Mouse (Mus musculus): ENCODE measurements around the gene Cntn4. TPM values are rescaled to one million over a fixed set of nuclear protein-coding genes. Genes with fewer than 3 reads are reported as not detected.

Gene Cntn4
- polyA plus RNA-seq, 1 experiment from 2014 or later, result 34.0 TPM

DNA sequence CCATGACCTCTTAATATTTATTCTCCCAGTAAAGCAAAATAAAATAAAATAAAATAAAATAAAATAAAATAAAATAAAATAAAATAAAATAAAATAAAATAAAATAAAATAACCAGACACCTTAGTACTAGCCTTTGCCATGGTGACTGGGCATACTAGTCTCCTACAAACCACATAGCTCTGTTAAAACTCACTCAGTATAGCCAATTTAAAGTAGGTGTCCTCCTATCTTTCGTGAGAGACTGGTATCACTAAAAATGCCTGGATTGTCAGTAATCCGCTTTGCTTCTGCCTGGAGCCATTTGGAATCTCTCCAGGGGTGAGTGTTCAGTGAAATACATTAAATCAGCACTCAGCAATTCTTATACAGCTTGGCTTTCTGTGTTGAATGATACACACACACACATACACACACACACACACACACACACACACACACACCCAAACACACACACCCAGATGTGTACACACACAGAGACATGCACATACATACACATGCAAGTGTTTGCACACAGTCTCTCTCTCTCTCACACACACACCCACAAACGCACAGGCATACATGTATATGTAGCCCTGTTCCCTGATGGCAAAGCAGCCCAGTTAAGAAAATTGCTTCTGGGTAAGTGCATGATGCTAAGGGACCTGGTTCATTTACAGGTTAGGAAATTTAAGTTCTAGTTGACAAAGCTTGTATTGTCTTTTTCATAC is 776.8 kb downstream of the Cntn4 start:
- no peak overlapping the region for H3K4me2 ChIP-seq (replicated peaks)
- H3K36me3 ChIP-seq (replicated peaks; ENCODE audit: control insufficient read depth, insufficient read depth), result no peaks in the 10 kb centered on the region
- H3K27me3 ChIP-seq (ENCODE audit: control insufficient read depth, insufficient read depth, low read length), result no peaks in the 10 kb centered on the region
- DNase-seq (ENCODE audit: low spot score), result no peak
- WGBS, result 61% methylated on average over 3 of the region's 3 CpGs
- H3K9me3 ChIP-seq (ENCODE audit: control insufficient read depth, low read length), result no peaks in the 10 kb centered on the region
- H3K4me3 ChIP-seq (replicated peaks; ENCODE audit: low read length), result no peak overlapping the region
- peak; percentile 24; the same call in 1 of the 2 replicates for ATAC-seq (ENCODE audit: low FRiP score)
- no peak overlapping the region for H3K9ac ChIP-seq
- H3K4me1 ChIP-seq (replicated peaks; ENCODE audit: control insufficient read depth, insufficient read depth, low read length), result peaks cover 3% of the 10 kb centered on the region; the same call in 1 of the 2 replicates
- H3K27ac ChIP-seq, result no peak overlapping the region

DNA sequence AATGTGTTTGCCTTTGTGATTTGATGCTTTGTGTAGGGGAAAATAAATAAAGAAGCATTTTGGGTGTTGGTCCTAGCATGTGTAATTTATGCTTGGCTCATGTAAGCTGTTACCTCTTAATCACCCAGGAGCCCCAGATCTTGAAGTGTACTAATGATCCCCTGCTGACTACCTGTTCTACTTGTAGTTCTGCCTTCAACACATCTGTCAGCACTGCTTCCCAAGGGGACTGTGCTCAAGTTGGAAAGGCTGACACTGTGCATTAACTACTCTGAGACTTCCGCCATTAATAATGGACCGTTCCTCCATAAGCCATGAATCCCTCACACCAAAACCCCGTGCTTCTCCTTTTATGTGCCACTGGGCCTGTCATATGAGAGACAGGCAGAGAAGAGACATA is 778.2 kb downstream of the Cntn4 start:
- Histone ChIP-seq H3K9ac (no peak overlapping the region), H3K4me2 (replicated peaks) (no peak overlapping the region), H3K36me3 (replicated peaks; ENCODE audit: control insufficient read depth, insufficient read depth) (no peaks in the 10 kb centered on the region), H3K4me3 (replicated peaks; ENCODE audit: low read length) (no peak overlapping the region), H3K4me1 (replicated peaks; ENCODE audit: control insufficient read depth, insufficient read depth, low read length) (peaks cover 3% of the 10 kb centered on the region; the same call in 1 of the 2 replicates), H3K27me3 (ENCODE audit: control insufficient read depth, insufficient read depth, low read length) (no peaks in the 10 kb centered on the region), H3K27ac (no peak overlapping the region), H3K9me3 (ENCODE audit: control insufficient read depth, low read length) (no peaks in the 10 kb centered on the region)
- WGBS, result 76% methylated on average over 3 of the region's 3 CpGs
- DNase-seq (ENCODE audit: low spot score), result no peak
- ATAC-seq (ENCODE audit: low FRiP score), result no peak

DNA sequence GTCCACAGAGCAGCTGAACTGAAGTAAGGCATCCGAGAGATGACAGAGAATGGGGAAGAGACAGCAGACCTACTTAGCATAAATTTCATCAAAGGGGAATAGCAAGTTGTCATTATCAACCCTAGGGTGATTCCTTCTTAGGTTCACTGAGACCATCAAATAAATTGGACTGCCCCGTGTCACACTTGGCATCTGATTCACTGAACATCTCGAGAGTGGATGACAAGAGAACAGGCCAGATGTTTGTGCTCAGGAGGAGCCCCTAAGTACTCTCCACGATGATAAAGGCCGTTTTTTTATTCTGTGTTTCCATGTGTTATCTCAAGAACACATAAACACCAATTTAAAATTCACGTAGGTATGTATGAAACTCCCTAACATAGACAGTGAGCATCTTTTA is 780.7 kb downstream of the Cntn4 start:
- Histone ChIP-seq H3K4me1 (replicated peaks; ENCODE audit: control insufficient read depth, insufficient read depth, low read length) (peaks cover 3% of the 10 kb centered on the region; the same call in 1 of the 2 replicates), H3K4me2 (replicated peaks) (no peak overlapping the region), H3K36me3 (replicated peaks; ENCODE audit: control insufficient read depth, insufficient read depth) (no peaks in the 10 kb centered on the region), H3K9ac (no peak overlapping the region), H3K9me3 (ENCODE audit: control insufficient read depth, low read length) (no peaks in the 10 kb centered on the region), H3K4me3 (replicated peaks; ENCODE audit: low read length) (no peak overlapping the region), H3K27ac (no peak overlapping the region), H3K27me3 (ENCODE audit: control insufficient read depth, insufficient read depth, low read length) (no peaks in the 10 kb centered on the region)
- ATAC-seq (ENCODE audit: low FRiP score) (no peak), DNase-seq (ENCODE audit: low spot score) (no peak)
- 75% methylated on average over 6 of the region's 6 CpGs for WGBS

DNA sequence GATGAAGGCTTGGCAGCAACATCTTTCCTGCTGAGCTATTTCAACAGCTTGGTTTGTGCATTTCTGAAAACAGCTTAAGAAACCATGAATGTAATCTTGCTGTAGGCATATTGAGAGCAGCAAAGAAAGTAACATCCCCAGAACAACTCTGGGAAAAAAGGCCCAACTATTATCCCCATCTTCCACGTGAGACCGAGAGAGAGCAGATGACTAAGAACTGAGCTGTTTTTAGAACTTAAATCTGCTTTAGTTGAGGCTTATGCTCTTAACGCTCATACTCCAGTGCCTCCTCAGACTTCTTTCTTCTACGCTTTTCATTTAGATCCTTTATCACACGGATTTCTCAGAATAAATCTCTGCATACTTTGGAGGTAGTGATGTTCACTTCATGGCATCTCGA is 784.9 kb downstream of the Cntn4 start:
- ATAC-seq (ENCODE audit: low FRiP score) (no peak), DNase-seq (ENCODE audit: low spot score) (no peak)
- H3K27me3 ChIP-seq (ENCODE audit: control insufficient read depth, insufficient read depth, low read length), result no peaks in the 10 kb centered on the region
- H3K4me1 ChIP-seq (replicated peaks; ENCODE audit: control insufficient read depth, insufficient read depth, low read length), result 0 out of 2 replicates have a peak, but pooled peaks cover 6% of the 10 kb centered on the region
- H3K9me3 ChIP-seq (ENCODE audit: control insufficient read depth, low read length), result no peaks in the 10 kb centered on the region
- WGBS, result 89% methylated on average over 6 of the region's 6 CpGs
- H3K4me2 ChIP-seq (replicated peaks), result no peak overlapping the region
- no peak overlapping the region for H3K27ac ChIP-seq
- no peak overlapping the region for H3K4me3 ChIP-seq (replicated peaks; ENCODE audit: low read length)
- no peak overlapping the region for H3K9ac ChIP-seq
- H3K36me3 ChIP-seq (replicated peaks; ENCODE audit: control insufficient read depth, insufficient read depth), result no peaks in the 10 kb centered on the region

DNA sequence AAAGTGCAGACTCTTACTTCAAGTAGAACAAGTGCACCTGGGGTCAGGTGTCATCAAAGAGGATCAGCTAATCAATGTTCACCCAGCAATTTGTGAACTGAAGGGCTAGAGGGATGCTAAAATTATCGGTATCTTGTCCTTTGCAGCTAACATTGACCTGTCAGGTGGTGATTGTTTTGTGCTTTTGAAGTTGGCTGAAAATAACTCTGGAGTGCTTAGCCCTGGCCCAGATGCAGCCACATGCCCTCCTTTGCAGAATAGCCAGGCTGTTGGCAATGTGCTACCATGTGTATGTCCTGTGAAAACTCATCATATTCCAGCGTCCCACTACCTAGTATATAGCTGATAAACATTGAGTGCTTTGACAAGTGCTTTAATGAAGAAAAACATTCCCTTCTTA is 786.4 kb downstream of the Cntn4 start:
- Histone ChIP-seq H3K4me1 (replicated peaks; ENCODE audit: control insufficient read depth, insufficient read depth, low read length) (0 out of 2 replicates have a peak, but pooled peaks cover 6% of the 10 kb centered on the region), H3K36me3 (replicated peaks; ENCODE audit: control insufficient read depth, insufficient read depth) (no peaks in the 10 kb centered on the region), H3K4me3 (replicated peaks; ENCODE audit: low read length) (no peak overlapping the region), H3K4me2 (replicated peaks) (no peak overlapping the region), H3K9ac (no peak overlapping the region), H3K27me3 (ENCODE audit: control insufficient read depth, insufficient read depth, low read length) (no peaks in the 10 kb centered on the region), H3K9me3 (ENCODE audit: control insufficient read depth, low read length) (no peaks in the 10 kb centered on the region), H3K27ac (no peak overlapping the region)
- 89% methylated on average over 2 of the region's 2 CpGs for WGBS
- DNase-seq (ENCODE audit: low spot score), result no peak
- no peak for ATAC-seq (ENCODE audit: low FRiP score)

DNA sequence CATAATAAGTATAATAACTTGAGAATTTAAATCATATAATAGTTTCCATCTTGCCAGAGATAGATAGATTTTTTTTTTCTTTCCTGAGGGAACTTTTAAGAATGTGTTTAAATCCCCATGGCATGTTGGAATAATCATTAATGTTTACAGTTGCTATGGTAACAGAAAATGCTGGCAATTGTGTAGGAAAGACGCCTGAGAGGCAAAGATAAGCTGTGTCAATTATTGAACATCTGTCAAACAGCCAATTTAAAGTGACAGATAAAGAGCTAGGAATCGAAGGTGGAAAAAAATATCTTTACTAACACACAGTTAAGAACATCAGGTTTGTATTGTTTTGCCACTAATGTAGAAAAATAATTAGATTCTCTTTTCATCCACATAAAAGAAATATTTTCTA is 788.3 kb downstream of the Cntn4 start:
- peak; percentile 55 for DNase-seq (ENCODE audit: low spot score)
- no peak overlapping the region for H3K9ac ChIP-seq
- H3K27me3 ChIP-seq (ENCODE audit: control insufficient read depth, insufficient read depth, low read length), result no peaks in the 10 kb centered on the region
- H3K36me3 ChIP-seq (replicated peaks; ENCODE audit: control insufficient read depth, insufficient read depth), result no peaks in the 10 kb centered on the region
- no peak overlapping the region for H3K27ac ChIP-seq
- no peak for ATAC-seq (ENCODE audit: low FRiP score)
- H3K9me3 ChIP-seq (ENCODE audit: control insufficient read depth, low read length), result no peaks in the 10 kb centered on the region
- no peak overlapping the region for H3K4me3 ChIP-seq (replicated peaks; ENCODE audit: low read length)
- no peak overlapping the region for H3K4me2 ChIP-seq (replicated peaks)
- H3K4me1 ChIP-seq (replicated peaks; ENCODE audit: control insufficient read depth, insufficient read depth, low read length), result 0 out of 2 replicates have a peak, but pooled peaks cover 6% of the 10 kb centered on the region
- 13% methylated on average over 2 of the region's 2 CpGs for WGBS

DNA sequence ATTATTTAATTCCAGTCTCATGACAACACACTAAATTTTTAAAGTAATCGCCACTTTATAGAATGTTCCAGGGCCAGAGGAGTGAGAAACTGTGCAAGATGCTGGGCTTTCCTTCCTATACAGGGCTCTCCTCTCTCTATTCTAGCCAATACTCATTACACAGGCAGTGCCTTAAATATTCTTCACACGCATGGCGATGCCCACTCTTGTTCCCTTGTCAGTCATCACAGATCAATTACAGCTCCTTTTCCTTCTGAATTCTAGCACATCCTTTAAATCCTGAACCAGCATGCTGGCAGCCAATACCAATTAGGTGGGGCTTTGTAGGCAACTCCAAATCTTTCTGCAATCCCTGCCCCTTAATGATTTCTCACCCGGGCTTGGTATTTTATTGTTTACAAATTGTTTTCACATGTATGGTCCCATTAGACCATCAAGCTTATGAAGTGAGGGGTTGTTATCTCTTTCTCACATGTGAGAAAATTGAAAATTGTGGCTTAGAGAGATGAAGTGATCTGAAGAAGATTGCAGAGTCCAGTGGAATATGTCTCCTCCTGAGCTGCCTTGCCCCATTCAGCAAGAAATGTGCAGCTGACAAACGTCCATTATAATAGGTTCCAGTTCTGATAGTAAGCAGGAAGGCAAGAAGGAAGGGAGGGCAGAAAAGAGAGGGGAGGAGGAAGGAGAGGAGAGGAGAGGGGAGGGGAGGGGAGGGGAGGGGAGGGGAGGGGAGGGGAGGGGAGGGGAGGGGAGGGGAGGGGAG is 789.0 kb downstream of the Cntn4 start:
- Histone ChIP-seq H3K9ac (no peak overlapping the region), H3K4me1 (replicated peaks; ENCODE audit: control insufficient read depth, insufficient read depth, low read length) (0 out of 2 replicates have a peak, but pooled peaks cover 6% of the 10 kb centered on the region), H3K36me3 (replicated peaks; ENCODE audit: control insufficient read depth, insufficient read depth) (no peaks in the 10 kb centered on the region), H3K4me3 (replicated peaks; ENCODE audit: low read length) (no peak overlapping the region), H3K9me3 (ENCODE audit: control insufficient read depth, low read length) (no peaks in the 10 kb centered on the region), H3K27me3 (ENCODE audit: control insufficient read depth, insufficient read depth, low read length) (no peaks in the 10 kb centered on the region), H3K4me2 (replicated peaks) (no peak overlapping the region), H3K27ac (peak overlapping the region; percentile 67)
- WGBS, result 42% methylated on average over 5 of the region's 5 CpGs
- no peak for DNase-seq (ENCODE audit: low spot score)
- ATAC-seq (ENCODE audit: low FRiP score), result no peak

DNA sequence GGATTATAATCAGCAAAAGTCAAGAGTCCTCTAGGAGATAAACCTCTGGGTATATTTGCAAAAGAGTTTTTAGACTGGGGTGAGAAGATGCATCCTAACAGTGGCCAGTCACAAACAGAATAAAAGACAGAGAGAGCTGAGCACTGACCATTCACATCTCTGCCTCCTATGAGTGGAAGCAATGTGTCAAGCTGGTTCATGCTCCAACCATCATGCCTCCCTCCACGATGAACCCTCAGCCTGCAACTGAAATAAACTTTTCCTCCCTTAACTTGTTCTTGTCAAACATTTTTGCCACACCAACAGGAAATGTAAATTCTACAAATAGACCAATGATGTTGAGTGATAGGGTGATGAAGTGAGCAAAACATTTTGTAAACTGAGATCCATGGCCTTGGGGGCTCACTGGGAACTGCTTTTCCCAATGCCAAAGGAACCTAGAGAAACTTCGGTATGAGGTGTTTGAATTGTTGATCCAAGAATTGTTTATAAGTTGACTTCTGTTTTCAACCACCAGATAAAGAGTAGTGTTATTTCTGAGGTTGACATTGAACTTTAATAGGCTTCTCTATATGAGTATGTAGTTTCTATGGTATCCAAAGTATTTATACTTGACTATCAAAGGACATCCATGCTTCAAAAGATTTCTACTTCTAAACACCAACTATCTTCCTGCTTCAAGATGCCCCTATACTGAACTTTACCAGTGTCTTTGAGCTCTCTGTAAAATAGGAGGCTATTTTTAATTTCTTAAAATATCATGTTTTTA is 794.6 kb downstream of the Cntn4 start:
- ATAC-seq (ENCODE audit: low FRiP score) (no peak), DNase-seq (ENCODE audit: low spot score) (no peak)
- H3K9me3 ChIP-seq (ENCODE audit: control insufficient read depth, low read length), result no peaks in the 10 kb centered on the region
- H3K27me3 ChIP-seq (ENCODE audit: control insufficient read depth, insufficient read depth, low read length), result no peaks in the 10 kb centered on the region
- no peaks in the 10 kb centered on the region for H3K36me3 ChIP-seq (replicated peaks; ENCODE audit: control insufficient read depth, insufficient read depth)
- no peak overlapping the region for H3K4me3 ChIP-seq (replicated peaks; ENCODE audit: low read length)
- H3K4me1 ChIP-seq (replicated peaks; ENCODE audit: control insufficient read depth, insufficient read depth, low read length), result no peaks in the 10 kb centered on the region
- no peak overlapping the region for H3K27ac ChIP-seq
- 88% methylated on average over 2 of the region's 2 CpGs for WGBS
- no peak overlapping the region for H3K4me2 ChIP-seq (replicated peaks)
- no peak overlapping the region for H3K9ac ChIP-seq

DNA sequence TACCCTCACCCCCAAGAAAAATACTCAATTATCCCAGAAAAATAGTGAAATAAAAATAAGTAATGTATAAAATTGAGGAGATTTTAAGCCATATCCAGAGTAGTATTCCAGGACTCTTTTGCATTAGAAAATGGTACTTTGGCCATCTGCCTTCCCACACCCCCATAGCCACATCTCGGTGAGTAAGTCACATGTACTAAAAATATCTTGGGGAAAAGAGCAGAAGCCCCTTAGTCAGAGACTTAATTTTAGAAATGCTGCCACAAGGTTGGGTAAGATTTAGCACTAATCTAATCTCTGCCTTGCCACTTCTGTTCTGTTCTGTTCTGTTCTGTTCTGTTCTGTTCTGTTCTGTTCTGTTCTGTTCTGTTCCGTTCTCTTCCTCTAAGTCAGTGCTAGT is 796.4 kb downstream of the Cntn4 start:
- no peaks in the 10 kb centered on the region for H3K27me3 ChIP-seq (ENCODE audit: control insufficient read depth, insufficient read depth, low read length)
- no peak overlapping the region for H3K4me3 ChIP-seq (replicated peaks; ENCODE audit: low read length)
- H3K9ac ChIP-seq, result no peak overlapping the region
- WGBS, result 90% methylated on average over 2 of the region's 2 CpGs
- no peaks in the 10 kb centered on the region for H3K4me1 ChIP-seq (replicated peaks; ENCODE audit: control insufficient read depth, insufficient read depth, low read length)
- no peaks in the 10 kb centered on the region for H3K36me3 ChIP-seq (replicated peaks; ENCODE audit: control insufficient read depth, insufficient read depth)
- ATAC-seq (ENCODE audit: low FRiP score) (no peak), DNase-seq (ENCODE audit: low spot score) (no peak)
- H3K4me2 ChIP-seq (replicated peaks), result no peak overlapping the region
- H3K27ac ChIP-seq, result no peak overlapping the region
- no peaks in the 10 kb centered on the region for H3K9me3 ChIP-seq (ENCODE audit: control insufficient read depth, low read length)

Data from hindbrain, embryonic 14.5 days (tissue).